Mouse (Mus musculus): Measurements from ENCODE around the gene Memo1. TPM values are rescaled to one million over a fixed set of nuclear protein-coding genes. Genes with fewer than 3 reads are reported as not detected.
"Not testable (repeated sequence)": the region's sequence is repeated elsewhere in the genome, so short reads cannot be mapped to it uniquely, and the experiment has no call there.

Gene Memo1
- polyA plus RNA-seq, 1 experiment from 2014 or later, result 77.4 TPM

GRCm38 (mm10) chr17:74209143-74209908 is 86.0 kb downstream of the Memo1 start:
- no peaks in the 10 kb centered on the region for H3K9me3 ChIP-seq
- WGBS, result 47% methylated on average over 5 of the region's 5 CpGs
- no peak overlapping the region for H3K9ac ChIP-seq
- peaks cover 23% of the 10 kb centered on the region for H3K36me3 ChIP-seq (replicated peaks)
- H3K27me3 ChIP-seq, result no peaks in the 10 kb centered on the region
- H3K27ac ChIP-seq, result no peak overlapping the region
- no peaks in the 10 kb centered on the region for H3K4me1 ChIP-seq
- no peak overlapping the region for H3K4me3 ChIP-seq (replicated peaks)
- H3K4me2 ChIP-seq, result no peak overlapping the region
- no peak for ATAC-seq (ENCODE audit: low FRiP score)

GRCm38 (mm10) chr17:74195943-74196342 is 99.4 kb downstream of the Memo1 start:
- ATAC-seq (ENCODE audit: low FRiP score), result no peak
- 73% methylated on average over 2 of the region's 2 CpGs for WGBS
- no peaks in the 10 kb centered on the region for H3K4me1 ChIP-seq

GRCm38 (mm10) chr17:74194755-74195154 is 100.6 kb downstream of the Memo1 start:
- no peak overlapping the region for H3K27ac ChIP-seq
- H3K4me2 ChIP-seq, result no peak overlapping the region
- no peaks in the 10 kb centered on the region for H3K36me3 ChIP-seq (replicated peaks)
- H3K9ac ChIP-seq, result no peak overlapping the region
- no peaks in the 10 kb centered on the region for H3K27me3 ChIP-seq
- H3K4me1 ChIP-seq, result no peaks in the 10 kb centered on the region
- no peaks in the 10 kb centered on the region for H3K9me3 ChIP-seq
- H3K4me3 ChIP-seq (replicated peaks), result no peak overlapping the region
- WGBS, result 86% methylated on average over 9 of the region's 9 CpGs
- no peak for ATAC-seq (ENCODE audit: low FRiP score)

More at GRCm38 (mm10) chr17:74195943-74196342, 99.4 kb downstream of the Memo1 start:
- H3K4me2 ChIP-seq, result no peak overlapping the region
- H3K4me3 ChIP-seq (replicated peaks), result no peak overlapping the region
- no peaks in the 10 kb centered on the region for H3K9me3 ChIP-seq
- peaks cover 3% of the 10 kb centered on the region; the same call in 1 of the 2 replicates for H3K36me3 ChIP-seq (replicated peaks)
- no peaks in the 10 kb centered on the region for H3K27me3 ChIP-seq
- no peak overlapping the region for H3K27ac ChIP-seq
- H3K9ac ChIP-seq, result no peak overlapping the region

- no peaks in the 10 kb centered on the region for H3K4me1 ChIP-seq
- ATAC-seq (ENCODE audit: low FRiP score), result no peak
- H3K36me3 ChIP-seq (replicated peaks), result no peaks in the 10 kb centered on the region
- no peaks in the 10 kb centered on the region for H3K9me3 ChIP-seq
- H3K4me2 ChIP-seq, result no peak overlapping the region
- H3K4me3 ChIP-seq (replicated peaks), result no peak overlapping the region
- no peaks in the 10 kb centered on the region for H3K27me3 ChIP-seq
- no peak overlapping the region for H3K9ac ChIP-seq
- no peak overlapping the region for H3K27ac ChIP-seq
- WGBS, result 79% methylated on average over 1 of the region's 1 CpGs
Observed at GRCm38 (mm10) chr17:74193463-74193862, 101.9 kb downstream of the Memo1 start.

GRCm38 (mm10) chr17:74191446-74191845 is 103.9 kb downstream of the Memo1 start:
- no peaks in the 10 kb centered on the region for H3K36me3 ChIP-seq (replicated peaks)
- H3K4me1 ChIP-seq, result no peaks in the 10 kb centered on the region
- no peaks in the 10 kb centered on the region for H3K9me3 ChIP-seq
- 71% methylated on average over 5 of the region's 5 CpGs for WGBS
- no peaks in the 10 kb centered on the region for H3K27me3 ChIP-seq
- no peak overlapping the region for H3K27ac ChIP-seq
- H3K4me3 ChIP-seq (replicated peaks), result no peak overlapping the region
- no peak for ATAC-seq (ENCODE audit: low FRiP score)
- H3K9ac ChIP-seq, result no peak overlapping the region
- H3K4me2 ChIP-seq, result no peak overlapping the region

GRCm38 (mm10) chr17:74186197-74186596 is 109.1 kb downstream of the Memo1 start:
- Histone ChIP-seq H3K9me3 (no peaks in the 10 kb centered on the region), H3K9ac (no peak overlapping the region), H3K27ac (no peak overlapping the region), H3K27me3 (no peaks in the 10 kb centered on the region), H3K4me3 (replicated peaks) (no peak overlapping the region), H3K4me2 (no peak overlapping the region), H3K36me3 (replicated peaks) (no peaks in the 10 kb centered on the region), H3K4me1 (no peaks in the 10 kb centered on the region)
- WGBS, result 85% methylated on average over 5 of the region's 5 CpGs
- no peak; the same call in 1 of the 2 replicates for ATAC-seq (ENCODE audit: low FRiP score)

- H3K4me1 ChIP-seq, result no peaks in the 10 kb centered on the region
- H3K27ac ChIP-seq, result no peak overlapping the region
- H3K27me3 ChIP-seq, result no peaks in the 10 kb centered on the region
- no peak overlapping the region for H3K4me2 ChIP-seq
- H3K9me3 ChIP-seq, result no peaks in the 10 kb centered on the region
- no peak overlapping the region for H3K4me3 ChIP-seq (replicated peaks)
- 83% methylated on average over 1 of the region's 1 CpGs for WGBS
- no peak overlapping the region for H3K9ac ChIP-seq
- no peak for ATAC-seq (ENCODE audit: low FRiP score)
- no peaks in the 10 kb centered on the region for H3K36me3 ChIP-seq (replicated peaks)
Observed at GRCm38 (mm10) chr17:74184739-74185138, 110.6 kb downstream of the Memo1 start.

GRCm38 (mm10) chr17:74180889-74181288 is 114.4 kb downstream of the Memo1 start:
- H3K27ac ChIP-seq, result no peak overlapping the region
- H3K36me3 ChIP-seq (replicated peaks), result no peaks in the 10 kb centered on the region
- H3K4me3 ChIP-seq (replicated peaks), result no peak overlapping the region
- no peak overlapping the region for H3K4me2 ChIP-seq
- H3K27me3 ChIP-seq, result no peaks in the 10 kb centered on the region
- H3K9me3 ChIP-seq, result no peaks in the 10 kb centered on the region
- H3K4me1 ChIP-seq, result no peaks in the 10 kb centered on the region
- ATAC-seq (ENCODE audit: low FRiP score), result no peak
- no peak overlapping the region for H3K9ac ChIP-seq

GRCm38 (mm10) chr17:74179640-74180039 is 115.7 kb downstream of the Memo1 start:
- H3K27ac ChIP-seq; H3K9ac ChIP-seq; H3K4me1 ChIP-seq; H3K4me2 ChIP-seq; H3K9me3 ChIP-seq; H3K4me3 ChIP-seq (replicated peaks); H3K36me3 ChIP-seq (replicated peaks); ATAC-seq (ENCODE audit: low FRiP score); H3K27me3 ChIP-seq: not testable (repeated sequence)
- 99% methylated on average over 2 of the region's 2 CpGs for whole genome bisulfite sequencing

- H3K9me3 ChIP-seq, result no peaks in the 10 kb centered on the region
- no peaks in the 10 kb centered on the region for H3K4me1 ChIP-seq
- no peak overlapping the region for H3K4me3 ChIP-seq (replicated peaks)
- no peak overlapping the region for H3K9ac ChIP-seq
- no peak overlapping the region for H3K27ac ChIP-seq
- no peaks in the 10 kb centered on the region for H3K27me3 ChIP-seq
- no peaks in the 10 kb centered on the region for H3K36me3 ChIP-seq (replicated peaks)
- no peak for ATAC-seq (ENCODE audit: low FRiP score)
- no peak overlapping the region for H3K4me2 ChIP-seq
Observed at GRCm38 (mm10) chr17:74173726-74174125, 121.6 kb downstream of the Memo1 start.

GRCm38 (mm10) chr17:74172834-74173233 is 122.5 kb downstream of the Memo1 start:
- no peak overlapping the region for H3K4me2 ChIP-seq
- no peaks in the 10 kb centered on the region for H3K36me3 ChIP-seq (replicated peaks)
- no peaks in the 10 kb centered on the region for H3K9me3 ChIP-seq
- no peaks in the 10 kb centered on the region for H3K27me3 ChIP-seq
- WGBS, result 77% methylated on average over 1 of the region's 1 CpGs
- H3K27ac ChIP-seq, result no peak overlapping the region
- no peaks in the 10 kb centered on the region for H3K4me1 ChIP-seq
- ATAC-seq (ENCODE audit: low FRiP score), result no peak
- no peak overlapping the region for H3K9ac ChIP-seq
- H3K4me3 ChIP-seq (replicated peaks), result no peak overlapping the region

GRCm38 (mm10) chr17:74159443-74159894 is 135.9 kb downstream of the Memo1 start:
- peak overlapping the region; percentile 53; the same call in 1 of the 2 replicates for H3K9ac ChIP-seq
- H3K4me3 ChIP-seq (replicated peaks), result peak overlapping the region; percentile 38
- 1% methylated on average over 9 of the region's 9 CpGs for WGBS
- no peak overlapping the region for H3K27ac ChIP-seq
- H3K9me3 ChIP-seq, result no peaks in the 10 kb centered on the region
- 0 out of 2 replicates have a peak, but pooled peaks cover 5% of the 10 kb centered on the region for H3K4me1 ChIP-seq
- H3K27me3 ChIP-seq, result no peaks in the 10 kb centered on the region
- peak; percentile 93 for ATAC-seq (ENCODE audit: low FRiP score)
- H3K4me2 ChIP-seq, result peak overlapping the region; percentile 63
- no peaks in the 10 kb centered on the region for H3K36me3 ChIP-seq (replicated peaks)

- WGBS, result 88% methylated on average over 3 of the region's 3 CpGs
- no peak for ATAC-seq (ENCODE audit: low FRiP score)
- Histone ChIP-seq H3K4me3 (replicated peaks) (no peak overlapping the region), H3K27me3 (no peaks in the 10 kb centered on the region), H3K4me2 (no peak overlapping the region), H3K9ac (no peak overlapping the region), H3K36me3 (replicated peaks) (no peaks in the 10 kb centered on the region), H3K9me3 (no peaks in the 10 kb centered on the region), H3K27ac (no peak overlapping the region), H3K4me1 (0 out of 2 replicates have a peak, but pooled peaks cover 5% of the 10 kb centered on the region)
Observed at GRCm38 (mm10) chr17:74158161-74158560, 137.2 kb downstream of the Memo1 start.

All from forebrain, embryonic 12.5 days (tissue).